Mouse (Mus musculus) 416B (cell line): ENCODE measurements at regions not wholly inside any gene's neighbourhood (a gene's known extent, or its start where the extent isn't known, plus 50 kb on each side); places are given as distances from the start of the nearest gene placed in this dataset.
"Not testable (repeated sequence)": the region's sequence is repeated elsewhere in the genome, so short reads cannot be mapped to it uniquely, and the experiment has no call there.

Source experiments
- DNase-seq: peaks from one replicate; pipeline ENCODE4 v3.0.0; 2011; ENCODE audit warnings: low read depth

DNA sequence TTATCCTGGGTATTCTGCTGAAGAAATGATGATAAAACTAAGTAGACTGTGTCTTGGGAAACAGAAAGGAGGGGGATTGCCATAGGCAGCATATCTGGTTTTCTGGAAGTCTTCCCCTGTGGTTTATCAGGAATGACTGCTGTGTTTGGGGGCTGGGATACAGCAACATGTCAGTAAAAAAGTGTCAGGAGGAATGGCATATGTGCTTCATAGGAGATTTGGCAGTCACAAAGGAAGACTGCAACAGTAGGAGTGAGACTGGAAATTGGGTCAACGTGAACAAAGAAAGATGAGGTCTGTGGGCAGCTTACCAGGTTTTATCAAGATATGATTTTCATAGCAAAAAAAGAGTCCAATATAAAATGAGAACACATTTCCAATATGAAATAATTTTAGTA, 641.1 kb upstream of the Nrxn1 start:
- no peak for DNase-seq

DNA sequence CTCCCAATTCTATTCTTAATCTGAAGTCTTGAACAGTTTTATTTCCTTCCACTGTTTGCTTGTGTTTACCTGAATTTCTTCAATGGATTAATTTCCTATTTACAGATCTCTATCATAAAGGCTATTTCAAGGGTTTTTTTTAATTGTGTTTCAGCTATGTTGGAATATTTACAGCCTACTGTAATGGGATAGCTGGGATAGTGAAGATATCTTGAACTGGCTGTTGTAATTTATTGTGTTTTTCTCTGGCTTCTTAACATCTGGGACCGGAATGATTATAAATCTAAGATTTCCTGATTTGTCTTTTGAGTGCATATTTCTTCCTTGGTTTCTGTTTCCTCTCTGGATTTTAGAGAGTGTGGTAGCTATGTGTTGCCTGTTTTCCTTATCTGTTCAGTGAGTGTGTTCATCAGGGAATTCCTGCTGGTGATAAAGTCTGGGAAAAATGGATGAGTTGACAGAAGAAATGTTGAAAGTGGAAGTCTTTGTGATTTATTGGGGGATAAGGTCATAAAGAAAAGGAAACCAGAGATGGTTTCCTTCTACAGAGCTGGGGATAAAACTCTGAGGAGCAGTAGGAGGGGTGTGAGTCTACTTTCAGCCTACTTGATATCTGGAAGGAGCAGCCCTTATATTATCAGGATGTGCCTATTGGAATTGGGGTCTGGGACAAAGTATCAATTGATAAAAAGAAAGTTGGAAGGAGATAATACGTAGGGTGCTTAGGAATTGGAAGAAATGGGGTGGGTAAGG, 640.5 kb upstream of the Nrxn1 start:
- DNase-seq, result no peak

- DNase-seq, result no peak
Measured at GRCm38 (mm10) chr17:91710412-91710811, 617.5 kb upstream of the Nrxn1 start.

DNA sequence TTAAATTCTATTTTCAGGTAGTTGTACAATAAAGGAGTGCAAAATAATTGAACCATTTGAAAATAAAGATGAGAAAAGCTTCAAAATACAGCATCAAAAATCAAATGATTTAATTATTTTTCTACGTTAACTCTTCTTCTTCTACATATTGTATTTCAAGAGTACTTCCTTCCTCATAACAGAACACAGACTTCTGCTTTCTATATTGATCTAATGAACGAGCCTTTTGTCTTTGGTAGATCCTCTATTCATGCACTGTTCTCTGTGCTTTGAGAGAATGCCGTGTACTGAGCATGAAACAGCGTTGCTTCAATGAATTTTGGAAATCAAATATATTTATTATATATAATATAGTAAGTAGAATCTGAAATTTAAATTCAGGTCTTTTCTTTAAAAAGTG, 598.2 kb upstream of the Nrxn1 start:
- no peak for DNase-seq

- no peak for DNase-seq
Measured at GRCm38 (mm10) chr17:91657449-91657848, 564.6 kb upstream of the Nrxn1 start.

GRCm38 (mm10) chr17:91657036-91657435, 564.2 kb upstream of the Nrxn1 start:
- no peak for DNase-seq

DNA sequence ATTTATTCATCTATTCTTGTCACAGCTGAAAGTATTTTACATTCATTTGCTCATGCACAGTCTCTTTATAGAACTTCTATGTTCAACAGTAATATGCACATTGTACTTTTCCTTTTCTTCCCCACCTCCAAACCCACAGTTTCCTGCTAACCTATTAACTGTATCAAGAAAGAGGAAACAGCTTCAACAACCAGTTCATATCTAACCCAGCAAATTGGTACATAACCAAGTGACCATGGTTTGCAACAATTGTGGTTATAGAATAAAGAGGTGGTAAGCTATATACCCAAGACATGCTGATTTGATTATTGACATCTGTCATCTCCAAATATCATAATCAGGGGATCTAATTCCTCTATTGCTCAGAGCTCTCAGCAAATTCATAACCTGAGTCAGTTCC, 539.0 kb upstream of the Nrxn1 start:
- DNase-seq, result peak; percentile 83

- DNase-seq, result peak; percentile 32
Measured at GRCm38 (mm10) chr17:91614175-91614574, 521.3 kb upstream of the Nrxn1 start.

GRCm38 (mm10) chr17:91589120-91589519, 496.2 kb upstream of the Nrxn1 start:
- DNase-seq, result no peak

DNA sequence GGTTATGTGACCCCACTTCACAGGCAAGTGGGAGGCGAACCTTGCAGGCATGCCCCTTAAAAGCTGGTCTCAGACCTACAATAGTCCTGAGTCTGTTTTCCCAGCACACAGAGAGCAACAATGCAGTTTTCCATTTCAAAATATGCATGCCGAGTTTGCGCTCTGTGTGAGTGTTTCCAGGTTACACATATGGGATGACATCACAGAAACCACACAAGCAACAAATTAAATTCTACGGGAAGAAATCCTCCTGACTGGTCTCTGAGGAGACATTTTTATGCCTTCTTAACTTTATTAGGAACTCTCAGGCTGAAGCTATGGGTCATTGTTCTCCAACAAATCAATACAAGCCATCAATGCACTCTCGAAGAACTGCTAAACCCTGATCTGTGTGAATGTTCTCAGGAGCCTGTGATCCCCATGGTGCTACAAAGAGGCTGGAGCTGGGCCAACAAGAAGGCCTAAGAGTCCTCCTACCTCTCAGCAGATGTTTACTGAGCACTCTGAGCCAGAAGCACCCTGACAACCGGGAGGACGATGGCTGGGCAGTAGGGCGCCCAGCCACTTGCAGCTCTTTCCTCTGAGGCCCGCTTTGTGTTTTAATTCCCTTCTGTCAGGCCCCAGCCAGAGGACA, 458.3 kb upstream of the Nrxn1 start:
- DNase-seq, result not testable (repeated sequence)

- peak; percentile 24 for DNase-seq
Measured at GRCm38 (mm10) chr17:91531488-91531887, 438.6 kb upstream of the Nrxn1 start.

DNA sequence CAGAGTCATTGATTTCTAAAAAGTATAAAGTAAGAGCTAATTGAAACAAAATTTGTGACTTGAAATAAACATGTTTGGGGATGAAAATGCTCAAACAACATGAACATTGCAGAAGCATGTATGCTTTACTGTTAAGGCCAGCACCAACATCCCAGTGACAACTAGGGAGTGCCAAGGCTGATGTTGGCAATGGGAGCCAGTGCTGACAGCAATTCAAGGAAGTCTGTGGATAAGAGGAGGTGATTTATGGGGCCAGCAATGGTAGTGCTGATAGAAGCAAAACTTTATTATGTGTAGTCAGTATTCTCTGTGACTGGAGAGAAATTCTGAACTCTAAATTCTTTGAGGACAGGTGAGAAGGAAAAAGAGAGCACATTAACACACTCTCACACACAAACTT, 424.4 kb upstream of the Nrxn1 start:
- no peak for DNase-seq
